Mouse (Mus musculus) cerebellum, adult 9-10 months (tissue): ENCODE results near the gene Pot1b.

Source experiments
- DNase-seq: peaks from one replicate; pipeline ENCODE4 v3.0.0; 2022

Gene Pot1b

GRCm38 (mm10) chr17:55711984-55712811, at the start of gene Pot1b:
Pot1b (minus strand) TSS chr17:55712628.
- DNase-seq: peak; percentile 96

- DNase-seq: no peak
Observed at GRCm38 (mm10) chr17:55751170-55751569, 38.7 kb upstream of the Pot1b start.

DNA sequence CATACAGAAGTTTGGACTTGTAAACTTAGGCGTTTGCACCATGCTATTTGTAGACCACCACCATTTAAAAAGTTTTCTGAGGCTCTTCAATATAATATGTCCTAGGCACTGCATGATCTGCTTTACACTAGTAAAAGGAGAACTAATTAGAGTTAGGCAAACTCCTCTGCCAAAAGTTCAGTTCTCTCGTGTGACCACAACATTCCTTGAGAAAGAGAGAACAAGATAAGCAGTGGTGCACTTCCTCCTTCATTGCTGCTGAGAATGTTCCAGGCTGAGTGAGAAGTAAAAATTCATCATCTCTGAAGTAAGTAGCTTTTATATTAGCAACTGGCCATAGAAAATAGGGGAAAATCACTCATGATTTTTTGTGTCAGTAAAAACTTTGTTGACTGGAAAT, 37.4 kb upstream of the Pot1b start, which contains the start of gene Adgre4:
TSS of gene Adgre4 (plus strand) at position 199 of the 400 bp plus-strand sequence.
- no peak for DNase-seq

DNA sequence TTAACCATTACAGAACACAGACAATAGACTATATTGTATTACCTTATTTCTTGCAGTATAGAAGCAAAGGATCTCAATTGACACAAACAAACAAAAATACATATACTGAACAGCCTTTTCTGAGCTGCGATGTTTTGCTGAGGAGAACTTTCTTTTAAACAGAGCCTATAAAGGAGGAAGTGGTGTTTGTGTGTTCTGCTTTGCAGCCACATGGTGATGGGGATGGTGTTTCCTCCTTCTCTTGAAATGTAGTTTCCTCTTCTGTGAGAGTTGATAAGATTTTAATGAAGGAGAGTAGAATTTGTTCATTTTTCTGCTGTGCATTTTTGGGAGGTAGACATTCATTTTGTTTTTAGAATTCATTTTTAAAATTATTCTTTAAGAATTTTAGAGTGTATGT, 24.2 kb upstream of the Pot1b start:
- DNase-seq: no peak

- no peak for DNase-seq
Observed at GRCm38 (mm10) chr17:55726193-55726592, 13.8 kb upstream of the Pot1b start.

GRCm38 (mm10) chr17:55722250-55722649, 9.8 kb upstream of the Pot1b start:
- DNase-seq: no peak

- DNase-seq: no peak
Observed at GRCm38 (mm10) chr17:55721270-55721669, 8.8 kb upstream of the Pot1b start.

DNA sequence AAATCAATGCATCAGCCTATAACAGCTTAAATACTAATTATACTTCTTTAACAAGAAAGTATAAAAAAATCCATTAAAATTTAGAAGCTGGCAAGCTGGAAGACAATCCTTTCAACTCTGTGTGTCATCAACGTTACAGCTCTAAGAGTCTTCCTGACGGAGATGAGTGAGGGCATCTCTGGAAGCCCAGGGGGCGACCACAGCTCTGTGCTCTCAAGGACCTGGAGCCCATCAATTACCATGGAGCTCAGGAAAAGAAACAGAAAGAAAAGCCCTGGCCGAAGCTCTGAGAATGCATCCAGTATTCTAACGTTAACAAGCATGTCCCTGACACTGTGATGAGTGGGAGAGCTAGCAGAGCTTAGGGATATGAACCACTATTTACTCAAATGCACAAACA, 9.6 kb downstream of the Pot1b start:
- DNase-seq: no peak

- DNase-seq: peak; percentile 79
Observed at GRCm38 (mm10) chr17:55702161-55702820, 10.1 kb downstream of the Pot1b start.

DNA sequence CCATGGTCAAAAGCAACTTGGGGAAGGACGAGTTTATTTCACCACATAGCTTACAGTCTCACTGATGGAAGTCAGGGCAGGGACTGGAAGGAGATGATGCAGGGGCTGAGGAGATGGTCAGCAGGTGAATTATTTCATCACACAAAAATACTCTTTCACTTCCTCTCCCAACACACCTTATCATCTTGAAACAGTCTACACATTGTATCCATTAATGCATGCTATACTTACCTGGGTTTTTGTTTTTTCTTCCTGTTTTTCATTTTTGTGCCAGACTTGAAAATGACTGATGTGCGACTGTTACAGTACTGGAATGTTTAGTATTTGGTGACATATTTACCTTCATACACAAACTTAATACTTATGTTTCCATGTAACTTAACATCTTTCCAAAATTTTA, 13.0 kb downstream of the Pot1b start:
- no peak for DNase-seq

DNA sequence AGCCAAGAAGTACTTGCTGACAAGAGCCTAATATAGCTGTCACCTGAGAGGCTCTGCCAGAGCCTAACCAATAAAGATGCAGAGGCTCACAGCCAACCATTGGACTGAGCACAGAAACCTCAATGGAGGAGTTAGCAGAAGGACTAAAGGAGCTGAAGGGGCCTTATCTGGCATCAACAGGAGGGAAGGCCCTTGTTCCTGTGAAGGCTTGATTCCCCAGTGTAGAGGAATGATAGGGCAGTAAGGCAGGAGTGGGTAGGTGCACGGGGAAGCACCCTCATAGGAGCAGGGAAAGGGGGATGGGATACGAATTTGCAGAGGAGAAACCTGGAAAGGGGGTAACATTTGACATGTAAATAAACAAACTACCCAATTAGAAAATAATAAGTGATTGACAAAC, 51.3 kb downstream of the Pot1b start:
- no peak for DNase-seq

DNA sequence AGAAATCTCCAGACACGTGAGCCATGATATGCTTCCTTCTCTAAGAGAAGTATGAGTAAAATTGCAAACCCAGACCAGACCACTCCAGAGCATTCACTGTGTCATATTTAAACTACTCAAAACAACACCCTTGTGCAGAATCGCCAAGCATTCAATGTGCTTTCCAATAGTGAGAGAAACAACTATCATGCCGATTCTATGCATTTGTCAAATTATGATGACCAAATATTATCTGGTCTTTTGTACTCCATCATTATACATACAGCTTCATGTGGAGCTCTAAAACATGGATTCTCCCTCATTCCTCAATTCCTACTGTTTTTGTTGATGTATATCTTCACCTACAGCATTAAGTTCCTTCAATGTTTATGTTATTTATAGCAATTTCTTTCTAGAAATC, 87.3 kb downstream of the Pot1b start, which contains the start of gene Vmn2r118:
TSS of gene Vmn2r118 (minus strand) at position 101 of the 400 bp plus-strand sequence.
- no peak for DNase-seq
